In genomic region chr5:64805873-64806505, GRCm38 (mm10) we compare ENCODE assay signal across 8 mouse cellular contexts. TPM values are rescaled to one million over a fixed set of nuclear protein-coding genes. Genes with fewer than 3 reads are reported as not detected.
DNase-seq lines count a peak whose midpoint lies in the region; ATAC-seq and TF ChIP-seq lines count a peak whose summit lies in the region.

No protein-coding gene starts in this region.

- WGBS in spleen, adult 2 months = 3% methylated on average over 7 of the region's 7 CpGs
- WGBS in heart, embryonic 10.5 days = 3% methylated on average over 7 of the region's 7 CpGs
- WGBS in lung, postnatal 0 days = 1% methylated on average over 7 of the region's 7 CpGs

- no peaks in the 10 kb centered on the region for H3K27me3 ChIP-seq in spleen, adult 2 months (ENCODE audit: control insufficient read depth, insufficient read depth, low read length)
- no peaks in the 10 kb centered on the region for H3K27me3 ChIP-seq in heart, embryonic 10.5 days (ENCODE audit: insufficient read depth, poor library complexity, severe bottlenecking)
- no peaks in the 10 kb centered on the region for H3K27me3 ChIP-seq in lung, postnatal 0 days (replicated peaks; ENCODE audit: insufficient read depth, low read length)

- H3K4me2 ChIP-seq in lung, postnatal 0 days (replicated peaks; ENCODE audit: low read depth, low read length) = peak overlapping the region; percentile 67

- peak overlapping the region; percentile 63 for H3K4me3 ChIP-seq in spleen, adult 2 months (ENCODE audit: extremely low read depth, insufficient read depth, insufficient read length)
- peak overlapping the region; percentile 96 for H3K4me3 ChIP-seq in heart, embryonic 10.5 days
- H3K4me3 ChIP-seq in lung, postnatal 0 days (ENCODE audit: low read depth, low read length) = peak overlapping the region; percentile 95

- peak overlapping the region; percentile 41 for H3K9ac ChIP-seq in lung, postnatal 0 days (replicated peaks; ENCODE audit: low read depth)

- no peak for TF ChIP-seq CTCF in spleen, adult 2 months (IDR thresholded peaks at IDR 0.05; ENCODE audit: extremely low read depth, insufficient read depth, insufficient read length, insufficient replicate concordance)
- TF ChIP-seq CTCF in lung, postnatal 0 days (IDR thresholded peaks at IDR 0.05) = no peak

- peak; percentile 98 for TF ChIP-seq EP300 in lung, postnatal 0 days (IDR thresholded peaks at IDR 0.05)

- H3K9me3 ChIP-seq in heart, embryonic 10.5 days = no peaks in the 10 kb centered on the region
- H3K9me3 ChIP-seq in lung, postnatal 0 days (ENCODE audit: low read length) = no peaks in the 10 kb centered on the region

- DNase-seq in spleen, adult 2 months (ENCODE audit: low read depth in 1 of 2, low spot score in 2 of 2) = peak in 1 of 2 experiments; percentile 59
- DNase-seq in spleen, postnatal 14 days (ENCODE audit: low spot score in 2 of 2) = no peak
- DNase-seq in embryo, embryonic 10 days (ENCODE audit: low spot score) = peak; percentile 86
- DNase-seq in heart, embryonic 10.5 days (ENCODE audit: low spot score) = peak; percentile 86
- DNase-seq in kidney, adult 8-10 months = peak; percentile 76 to 82
- peak; percentile 96 for DNase-seq in lung, postnatal 0 days (ENCODE audit: low spot score)
- DNase-seq in retina, embryonic 14.5 days (ENCODE audit: low spot score) = peak; percentile 79
- DNase-seq in left cerebral cortex, postnatal 36 days (ENCODE audit: low spot score in 2 of 2) = no peak

- TF ChIP-seq POLR2A in spleen, adult 2 months (IDR thresholded peaks at IDR 0.05; ENCODE audit: low read depth, low read length) = no peak; the same call in 1 of the 2 replicates

- intact Hi-C loops in left cerebral cortex, postnatal 36 days (cut with DNase I) = no loop called here

- H3K4me1 ChIP-seq in spleen, adult 2 months (ENCODE audit: control insufficient read depth, insufficient read depth, insufficient read length) = peaks cover 33% of the 10 kb centered on the region
- H3K4me1 ChIP-seq in heart, embryonic 10.5 days = peaks cover 77% of the 10 kb centered on the region
- H3K4me1 ChIP-seq in lung, postnatal 0 days (ENCODE audit: insufficient read depth, low read depth, low read length) = peaks cover 34% of the 10 kb centered on the region

- peak; percentile 25 for ATAC-seq in lung, postnatal 0 days

- H3K36me3 ChIP-seq in spleen, adult 2 months (ENCODE audit: control insufficient read depth, insufficient read depth, low read length) = peaks cover 5% of the 10 kb centered on the region
- H3K36me3 ChIP-seq in heart, embryonic 10.5 days = peaks cover 8% of the 10 kb centered on the region
- no peaks in the 10 kb centered on the region for H3K36me3 ChIP-seq in lung, postnatal 0 days (ENCODE audit: insufficient read depth, low read length)

- peak overlapping the region; percentile 78 for H3K27ac ChIP-seq in spleen, adult 2 months (ENCODE audit: insufficient read depth, low read length)
- H3K27ac ChIP-seq in heart, embryonic 10.5 days = peak overlapping the region; percentile 99
- peak overlapping the region; percentile 87 for H3K27ac ChIP-seq in lung, postnatal 0 days (ENCODE audit: low read length)

RNA-seq across cellular contexts. Expression of gene Klf3, which starts 2.8 kb away (rescaled TPM):
- 75.2 and 111 TPM in 2 replicates for polyA plus RNA-seq in spleen, adult 2 months (2012; rRNA removed)
- 49.6 and 61.8 TPM in 2 replicates for polyA plus RNA-seq in heart, embryonic 10.5 days (2016; fragmentation: Nextera tagmentation; extraction: Ambion mirVana)
- 89.7 and 104 TPM in 2 replicates for polyA plus RNA-seq in lung, postnatal 0 days (2015; fragmentation: Nextera tagmentation; extraction: Ambion mirVana)
- 10 to 100 TPM; 25.7 to 31.5 TPM for total RNA-seq in left cerebral cortex, postnatal 36 days (2021)

Comparison
In these comparisons a context has a peak if more than half of its experiments do, and no peak if none do; other contexts are left out.
1. DNase-seq: peak in embryo, embryonic 10 days (single experiment), heart, embryonic 10.5 days (single experiment), kidney, adult 8-10 months (2 of 2), lung, postnatal 0 days (single experiment) and retina, embryonic 14.5 days (single experiment); none in spleen, postnatal 14 days (0 of 2) and left cerebral cortex, postnatal 36 days (0 of 2).
2. Peak in every context shown above with its lines, with median percentiles within 50 percentile points of each other: H3K27ac ChIP-seq and H3K4me3 ChIP-seq.